In the genomic region with DNA sequence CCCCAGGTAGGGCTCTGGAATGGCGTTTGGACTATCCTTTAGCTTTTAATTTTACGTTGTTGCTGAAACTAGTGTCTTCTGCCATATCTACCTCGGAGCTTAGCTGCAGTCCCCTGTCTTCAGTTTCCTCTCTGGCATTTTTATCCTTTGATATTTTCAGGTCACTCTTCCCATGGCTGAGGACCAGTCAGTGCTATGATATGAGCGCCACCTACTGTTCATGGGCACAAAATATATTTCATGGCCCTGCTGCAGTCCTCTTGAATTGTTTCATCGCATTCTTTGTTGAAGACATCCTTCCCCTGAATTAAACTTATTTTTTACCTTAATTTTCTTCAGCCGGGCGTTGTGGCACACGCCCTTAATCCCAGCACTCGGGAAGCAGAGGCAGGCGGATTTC, we compare ENCODE assay signal across 9 mouse cellular contexts. TPM values are rescaled to one million over a fixed set of nuclear protein-coding genes. Genes with fewer than 3 reads are reported as not detected.
DNase-seq lines count a peak whose midpoint lies in the region; ATAC-seq lines count a peak whose summit lies in the region.
"Had no signal": no experiment of that assay in that cellular context is flagged by ENCODE, and none has a peak within 500 bp of the region (broad histone marks: within the 10 kb centered on the region; RNA-seq: fewer than 3 reads in every experiment).

No protein-coding gene starts in this region.

- no peaks in the 10 kb centered on the region for H3K9me3 ChIP-seq in forebrain, embryonic 10.5 days
- H3K9me3 ChIP-seq in hindbrain, embryonic 16.5 days (ENCODE audit: control insufficient read depth, low read length): no peaks in the 10 kb centered on the region
- H3K9me3 ChIP-seq: liver, embryonic 15.5 days had no signal

- H3K4me2 ChIP-seq in hindbrain, embryonic 16.5 days (ENCODE audit: low read length): no peak overlapping the region
- H3K4me2 ChIP-seq: liver, embryonic 15.5 days had no signal

- peak; percentile 43 for DNase-seq in CD4-positive, CD25-positive, alpha-beta regulatory T cell, adult 2 months (ENCODE audit: low read depth, low spot score)
- peak; percentile 24 for DNase-seq in brain, embryonic 18.5 days (ENCODE audit: low read depth, low spot score)
- DNase-seq in forebrain, embryonic 10.5 days (ENCODE audit: extremely low spot score, low spot score): peak; percentile 55
- DNase-seq in layer of hippocampus, postnatal 14 days (ENCODE audit: low spot score in 2 of 2): peak; percentile 41 to 73
- peak; percentile 22 for DNase-seq in right cerebral cortex, postnatal 4 days

- H3K4me1 ChIP-seq in forebrain, embryonic 10.5 days: no peaks in the 10 kb centered on the region
- no peaks in the 10 kb centered on the region for H3K4me1 ChIP-seq in hindbrain, embryonic 16.5 days (ENCODE audit: control insufficient read depth, insufficient read depth, low read depth, low read length)
- H3K4me1 ChIP-seq: liver, embryonic 15.5 days had no signal

- H3K27me3 ChIP-seq in forebrain, embryonic 10.5 days (ENCODE audit: poor library complexity, severe bottlenecking): no peaks in the 10 kb centered on the region
- H3K27me3 ChIP-seq in hindbrain, embryonic 16.5 days (replicated peaks; ENCODE audit: control insufficient read depth, insufficient read depth, low read length): no peaks in the 10 kb centered on the region
- H3K27me3 ChIP-seq: liver, embryonic 15.5 days had no signal

- no peak for ATAC-seq in CD4-positive, CD25-positive, alpha-beta regulatory T cell, adult 4 months
- ATAC-seq in hindbrain, embryonic 16.5 days: peak; percentile 89
- peak; percentile 77 for ATAC-seq in megakaryocyte, adult 5-6 weeks (ENCODE audit: poor library complexity, severe bottlenecking)

- 27% methylated on average over 10 of the region's 10 CpGs for WGBS in forebrain, embryonic 10.5 days
- WGBS in hindbrain, embryonic 16.5 days: 29% methylated on average over 10 of the region's 10 CpGs

- no peak overlapping the region for H3K9ac ChIP-seq in hindbrain, embryonic 16.5 days (ENCODE audit: low read depth, low read length)
- H3K9ac ChIP-seq: liver, embryonic 15.5 days had no signal

- no peak overlapping the region for H3K4me3 ChIP-seq in forebrain, embryonic 10.5 days
- no peak overlapping the region for H3K4me3 ChIP-seq in hindbrain, embryonic 16.5 days (ENCODE audit: low read length)
- H3K4me3 ChIP-seq: liver, embryonic 15.5 days had no signal

- H3K27ac ChIP-seq in forebrain, embryonic 10.5 days: no peak overlapping the region
- H3K27ac ChIP-seq in hindbrain, embryonic 16.5 days (ENCODE audit: low read depth, low read length): no peak overlapping the region
- H3K27ac ChIP-seq: liver, embryonic 15.5 days had no signal

- no peaks in the 10 kb centered on the region for H3K36me3 ChIP-seq in forebrain, embryonic 10.5 days (replicated peaks)
- no peaks in the 10 kb centered on the region for H3K36me3 ChIP-seq in hindbrain, embryonic 16.5 days (ENCODE audit: control insufficient read depth, insufficient read depth, low read length)
- H3K36me3 ChIP-seq: liver, embryonic 15.5 days had no signal

RNA-seq across cellular contexts. Expression of a gene that starts 36.5 kb away (rescaled TPM):
- polyA plus RNA-seq in CD4-positive, CD25-positive, alpha-beta regulatory T cell, adult 4 months (2017; shearing (Covaris generic)): 10 to 100 TPM; 14.4 to 17.0 TPM
- polyA plus RNA-seq in forebrain, embryonic 10.5 days (2016; fragmentation: Nextera tagmentation; extraction: Ambion mirVana): 118 and 119 TPM in 2 replicates
- polyA plus RNA-seq in hindbrain, embryonic 16.5 days (2015; fragmentation: Nextera tagmentation; extraction: Ambion mirVana): 23.0 and 23.6 TPM in 2 replicates
- total RNA-seq in layer of hippocampus, postnatal 14 days (2021): 10 to 100 TPM; 18.1 to 23.7 TPM
- total RNA-seq in megakaryocyte, adult 5-6 weeks (2015): 113 and 135 TPM in 2 replicates
- total RNA-seq in megakaryocyte, adult 5-6 weeks (2017): 125 and 127 TPM in 2 replicates
